Mouse (Mus musculus): ENCODE results near the gene St3gal5.

The St3gal5 gene

GRCm38 (mm10) chr6:72162155-72162890 is 64.9 kb downstream of the St3gal5 start:
- peak in 1 of 2 experiments; percentile 27 for DNase-seq (ENCODE audit: low spot score in 2 of 2)

- DNase-seq (ENCODE audit: low spot score in 2 of 2): peak; percentile 82 to 94
Observed at GRCm38 (mm10) chr6:72164321-72165275, 67.2 kb downstream of the St3gal5 start.

GRCm38 (mm10) chr6:72165907-72166306 is 68.5 kb downstream of the St3gal5 start:
- DNase-seq (ENCODE audit: low spot score in 2 of 2): no peak

GRCm38 (mm10) chr6:72171391-72171790 is 74.0 kb downstream of the St3gal5 start:
- DNase-seq (ENCODE audit: low spot score in 2 of 2): no peak

- no peak for DNase-seq (ENCODE audit: low spot score in 2 of 2)
Observed at GRCm38 (mm10) chr6:72173350-72173749, 76.0 kb downstream of the St3gal5 start.

GRCm38 (mm10) chr6:72175419-72175818 is 78.0 kb downstream of the St3gal5 start:
- DNase-seq (ENCODE audit: low spot score in 2 of 2): no peak

GRCm38 (mm10) chr6:72176004-72176403 is 78.6 kb downstream of the St3gal5 start:
- DNase-seq (ENCODE audit: low spot score in 2 of 2): no peak

GRCm38 (mm10) chr6:72177417-72177816 is 80.0 kb downstream of the St3gal5 start:
- DNase-seq (ENCODE audit: low spot score in 2 of 2): no peak

- DNase-seq (ENCODE audit: low spot score in 2 of 2): no peak
Observed at GRCm38 (mm10) chr6:72179006-72179405, 81.6 kb downstream of the St3gal5 start.

GRCm38 (mm10) chr6:72179562-72180502 is 82.4 kb downstream of the St3gal5 start:
- no peak for DNase-seq (ENCODE audit: low spot score in 2 of 2)

GRCm38 (mm10) chr6:72184576-72184975 is 87.2 kb downstream of the St3gal5 start:
- no peak for DNase-seq (ENCODE audit: low spot score in 2 of 2)

- peak; percentile 73 to 93 for DNase-seq (ENCODE audit: low spot score in 2 of 2)
Observed at GRCm38 (mm10) chr6:72185893-72186490, 88.6 kb downstream of the St3gal5 start.

GRCm38 (mm10) chr6:72186809-72187208 is 89.4 kb downstream of the St3gal5 start:
- no peak for DNase-seq (ENCODE audit: low spot score in 2 of 2)

GRCm38 (mm10) chr6:72189061-72189863 is 91.9 kb downstream of the St3gal5 start:
- no peak for DNase-seq (ENCODE audit: low spot score in 2 of 2)

- DNase-seq (ENCODE audit: low spot score in 2 of 2): no peak
Observed at GRCm38 (mm10) chr6:72190120-72190519, 92.7 kb downstream of the St3gal5 start.

- DNase-seq (ENCODE audit: low spot score in 2 of 2): no peak
Observed at GRCm38 (mm10) chr6:72190577-72190976, 93.2 kb downstream of the St3gal5 start.

- no peak for DNase-seq (ENCODE audit: low spot score in 2 of 2)
Observed at GRCm38 (mm10) chr6:72196660-72197059, 99.3 kb downstream of the St3gal5 start.

GRCm38 (mm10) chr6:72197515-72197914 is 100.1 kb downstream of the St3gal5 start:
- no peak for DNase-seq (ENCODE audit: low spot score in 2 of 2)

- DNase-seq (ENCODE audit: low spot score in 2 of 2): no peak
Observed at GRCm38 (mm10) chr6:72200595-72201256, 103.3 kb downstream of the St3gal5 start.

- DNase-seq (ENCODE audit: low spot score in 2 of 2): no peak
Observed at GRCm38 (mm10) chr6:72202732-72203131, 105.3 kb downstream of the St3gal5 start.
